Mouse (Mus musculus): ENCODE data around the gene Taf6.

- TF ChIP-seq CTCF (IDR thresholded peaks at IDR 0.05; ENCODE audit: low read depth) (no peak), EP300 (IDR thresholded peaks at IDR 0.05; ENCODE audit: low read depth) (no peak)
Measured at GRCm38 (mm10) chr5:138195463-138195862, 8.2 kb upstream of the Taf6 start.

Data from liver, embryonic 14.5 days (tissue).